Mouse (Mus musculus) adrenal gland, adult 2 months (tissue): ENCODE results near the gene Fads6. TPM values are rescaled to one million over a fixed set of nuclear protein-coding genes. Genes with fewer than 3 reads are reported as not detected.
A peak's percentile ranks its signal among the peaks of the same experiment; 100 is the strongest.

Experiments used
- DNase-seq: peaks from one replicate; pipeline ENCODE4 v3.0.0; 2021
- long read RNA-seq: library from polyadenylated mRNA; stranded (forward); transcript quantifications from one replicate; pipeline ENCODE4 v2.0.0, GENCODE M21; 2021
- polyA plus RNA-seq: library from polyadenylated mRNA; depleted of rRNA; stranded (reverse); fragments of >200 nt; gene quantifications from 2 replicates; pipeline ENCODE4 v1.2.3, GENCODE M21; 2012; rRNA removed
- total RNA-seq, 2 experiments: library from RNA; stranded (reverse); gene quantifications; 2 replicates each; pipeline ENCODE4 v1.2.3; 2021

The Fads6 gene
- total RNA-seq (10 to 100 TPM; 56.7 to 76.5 TPM), polyA plus RNA-seq (87.7 and 93.1 TPM in 2 replicates)
- long read RNA-seq, full-length matches to known transcripts, result 1 of 3 reads
- long read RNA-seq, partial matches to known transcripts, result 0 of 3 reads
- long read RNA-seq, other reads (novel, unspliced or antisense), result 2 of 3 reads

DNA sequence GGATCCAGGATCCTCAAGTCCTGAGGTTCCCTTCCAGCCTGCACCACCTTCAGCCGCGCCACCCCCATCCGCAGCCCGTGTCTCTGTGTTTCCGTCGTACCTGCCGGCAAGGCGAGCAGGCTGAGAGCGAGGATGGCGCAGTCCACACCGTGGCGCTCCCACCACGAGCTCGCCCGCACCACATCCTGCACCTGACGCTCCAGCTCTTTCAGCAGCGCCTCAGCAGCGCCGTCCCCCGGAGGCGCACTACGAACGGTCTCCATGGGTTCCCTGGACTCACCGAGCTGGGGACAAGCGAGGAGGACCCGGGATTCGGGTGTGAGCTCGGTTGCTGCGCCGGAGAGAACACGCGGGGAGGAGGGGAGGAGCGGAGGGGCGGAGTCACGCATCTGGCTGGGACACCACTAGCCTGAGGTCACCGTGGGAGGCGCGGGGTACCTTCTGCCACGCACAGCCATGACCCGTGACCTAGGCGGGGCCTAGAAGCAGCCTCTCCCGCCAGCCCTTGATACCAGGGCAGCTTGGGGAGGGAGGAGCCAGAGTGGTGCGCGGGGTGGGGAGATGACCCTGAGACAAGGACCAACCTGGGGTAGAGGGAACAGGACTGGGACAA is at the start of gene Fads6:
Fads6 (minus strand) TSS at position 450 of the 613 bp plus-strand sequence.
- DNase-seq, result peak; percentile 93

DNA sequence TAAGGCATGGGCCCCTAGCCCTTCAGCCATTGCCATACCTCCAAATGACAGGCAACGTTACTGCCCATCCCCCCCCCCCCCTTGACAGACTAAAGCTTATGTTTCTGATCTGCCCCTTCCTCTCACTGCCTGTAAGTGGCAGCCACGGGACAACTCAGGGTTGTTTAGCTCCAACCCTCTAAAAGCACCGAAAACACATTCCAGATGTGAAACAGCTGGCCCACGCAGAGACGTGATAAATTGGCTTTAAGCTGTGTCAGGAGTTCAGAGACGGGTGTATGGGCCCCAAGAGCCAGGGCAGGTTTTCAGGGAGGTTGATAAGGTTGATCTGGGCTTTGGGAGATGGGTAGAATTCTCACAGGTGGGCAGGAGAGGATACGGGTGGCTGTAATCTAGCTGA is 48.1 kb upstream of the Fads6 start:
- DNase-seq, result no peak

DNA sequence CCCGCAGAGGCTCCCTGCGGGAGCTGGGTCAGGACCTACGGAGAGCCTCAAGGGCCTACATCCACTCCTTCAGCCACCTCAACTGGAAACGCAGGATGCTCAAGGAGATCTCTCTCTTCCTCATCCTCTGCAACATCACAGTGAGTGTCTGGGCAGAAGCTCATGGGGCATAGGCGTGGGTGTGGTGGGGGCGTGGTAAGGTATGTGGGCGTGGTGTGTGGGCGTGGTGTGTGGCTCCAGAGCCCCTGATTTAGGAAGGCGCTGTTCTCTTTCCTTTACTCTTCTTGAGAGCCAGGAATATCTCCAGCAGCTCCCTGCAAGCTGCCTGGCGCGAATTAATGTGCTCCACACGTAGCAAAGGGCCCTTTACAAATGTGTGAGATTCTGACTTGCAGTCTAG is 47.5 kb upstream of the Fads6 start:
- no peak for DNase-seq

- DNase-seq, result no peak
Measured at GRCm38 (mm10) chr11:115341866-115342265, 44.4 kb upstream of the Fads6 start.

DNA sequence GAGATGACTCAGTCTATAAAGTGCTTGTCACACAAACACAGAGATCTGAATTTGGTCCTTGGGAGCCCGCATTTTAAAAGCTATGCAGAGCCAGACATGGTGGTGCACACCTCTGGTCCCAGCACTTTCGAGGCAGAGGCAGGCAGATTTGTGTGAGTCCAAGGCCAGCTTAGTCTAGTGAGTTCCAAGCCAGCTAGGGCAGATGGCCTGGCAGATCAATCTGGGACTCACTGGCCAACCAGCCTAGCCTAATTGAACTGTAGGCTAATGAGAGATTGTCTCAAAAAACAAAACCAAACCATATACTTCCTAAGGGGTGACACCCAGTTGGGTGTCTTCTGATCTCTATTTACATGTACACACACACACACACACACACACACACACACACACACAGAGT is 43.8 kb upstream of the Fads6 start:
- DNase-seq, result no peak

DNA sequence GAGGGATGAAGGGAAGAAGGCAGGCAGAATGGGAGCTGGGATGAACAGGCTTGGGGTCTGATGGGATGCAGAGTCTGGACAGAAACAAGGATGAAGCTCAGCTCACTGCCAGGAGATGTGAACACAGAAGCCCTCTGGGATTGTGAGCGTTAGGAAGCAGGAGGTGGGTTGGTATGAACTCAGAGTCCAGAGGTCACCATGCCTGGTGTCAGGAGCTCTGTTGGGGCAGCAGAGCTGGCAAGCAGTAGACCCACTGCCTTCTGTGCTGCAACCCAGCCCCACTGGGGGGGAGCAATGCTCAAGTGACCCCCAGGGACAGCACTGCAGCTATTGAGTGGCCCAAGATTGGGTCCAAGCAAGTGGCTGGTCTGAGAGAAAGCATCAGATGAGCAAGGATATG is 40.4 kb upstream of the Fads6 start:
- no peak for DNase-seq

DNA sequence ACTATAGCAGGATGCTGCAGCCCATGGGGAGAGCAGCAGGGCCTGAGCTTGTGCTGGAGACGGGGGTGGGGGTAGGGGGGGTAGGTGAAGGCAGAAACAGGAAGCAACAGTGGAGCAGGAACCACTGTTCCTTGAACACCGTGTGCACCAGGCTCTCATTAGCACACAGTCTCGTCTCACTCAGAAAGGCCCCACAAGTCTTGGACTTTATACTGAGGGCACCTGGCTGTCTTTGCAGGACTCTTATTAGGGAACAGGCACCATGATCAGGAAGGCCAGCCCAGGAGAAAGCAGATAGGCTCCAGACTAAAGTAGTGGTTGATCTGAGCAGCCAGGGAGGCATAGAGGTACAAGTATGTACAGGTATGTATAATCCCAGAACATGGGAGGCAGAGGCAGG is 39.9 kb upstream of the Fads6 start:
- no peak for DNase-seq

- no peak for DNase-seq
Measured at GRCm38 (mm10) chr11:115336115-115336514, 38.7 kb upstream of the Fads6 start.

DNA sequence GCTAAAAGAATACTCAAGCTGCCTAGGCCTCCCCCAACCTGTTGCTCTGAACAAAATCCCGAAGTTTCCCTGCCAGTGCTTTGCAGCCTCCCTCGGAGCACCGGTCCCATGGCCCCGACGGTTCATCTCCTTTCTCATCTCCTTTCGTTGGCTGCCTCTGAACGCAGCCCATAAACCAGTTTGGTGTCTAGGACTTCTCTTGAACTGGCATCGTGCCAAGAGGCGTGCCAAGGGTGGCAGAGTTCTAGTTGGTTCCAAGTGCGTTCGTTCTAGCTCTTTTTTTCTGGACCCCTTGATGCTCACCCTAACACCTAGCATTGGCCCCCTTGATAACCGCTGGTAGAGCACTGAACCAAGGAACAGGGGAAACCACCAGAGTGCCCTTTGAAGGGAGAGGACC is 37.8 kb upstream of the Fads6 start:
- no peak for DNase-seq

DNA sequence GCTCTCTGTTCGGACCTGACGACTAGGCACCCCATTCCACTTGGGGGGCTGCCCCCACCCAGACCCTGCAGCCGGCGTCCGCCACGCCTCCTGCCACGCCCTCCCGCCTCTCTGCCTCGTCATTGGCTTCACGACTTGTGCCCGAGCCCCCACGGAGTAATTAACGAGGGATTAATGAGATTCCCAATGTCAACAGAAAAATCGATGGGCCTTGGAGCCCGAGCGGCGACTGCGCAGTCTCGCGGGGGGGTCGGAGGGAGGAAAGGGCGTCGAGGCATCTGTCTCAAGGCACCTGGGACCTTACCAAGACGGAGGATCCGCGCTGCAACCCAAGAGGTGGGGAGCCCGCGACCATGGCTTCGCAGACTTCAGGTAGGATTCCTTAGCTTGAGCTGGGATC is 37.1 kb upstream of the Fads6 start, which contains the start of gene Otop3:
Otop3 (plus strand) TSS at position 201 of the 400 bp plus-strand sequence.
- no peak for DNase-seq

- no peak for DNase-seq
Measured at GRCm38 (mm10) chr11:115329339-115329738, 31.9 kb upstream of the Fads6 start.

DNA sequence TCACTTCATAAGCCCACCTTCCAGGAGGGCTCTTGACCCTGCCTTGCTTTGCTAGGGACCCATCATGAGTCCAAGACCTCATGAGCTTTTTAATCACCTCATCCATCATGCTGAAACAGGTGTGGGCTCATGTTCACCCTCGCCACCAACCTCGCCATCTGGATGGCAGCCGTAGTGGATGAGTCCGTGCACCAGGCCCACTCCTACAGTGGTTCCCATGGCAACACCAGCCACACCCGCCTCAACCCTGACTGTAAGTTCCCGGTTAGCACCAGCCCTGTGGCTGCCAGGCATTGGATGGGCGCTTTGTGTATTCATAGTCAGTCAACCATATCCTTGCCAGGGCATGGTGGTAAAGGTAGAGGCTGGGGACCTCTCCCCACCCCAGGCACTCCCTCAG is 29.3 kb upstream of the Fads6 start:
- DNase-seq, result no peak

DNA sequence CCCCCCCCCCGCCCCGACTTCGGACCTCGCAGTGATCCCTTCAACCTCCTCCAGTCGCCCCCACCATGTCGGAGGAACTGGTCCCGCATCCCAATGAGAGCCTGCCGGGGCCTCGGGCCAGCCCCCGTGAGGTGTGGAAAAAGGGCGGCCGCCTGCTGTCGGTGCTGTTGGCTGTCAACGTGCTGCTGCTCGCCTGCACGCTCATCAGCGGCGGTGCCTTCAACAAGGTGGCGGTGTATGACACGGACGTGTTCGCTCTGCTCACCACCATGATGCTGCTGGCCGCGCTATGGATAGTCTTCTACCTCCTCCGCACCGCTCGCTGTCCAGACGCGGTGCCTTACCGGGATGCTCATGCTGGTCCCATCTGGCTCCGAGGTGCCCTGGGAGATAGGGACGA is 25.9 kb upstream of the Fads6 start:
- DNase-seq, result no peak

DNA sequence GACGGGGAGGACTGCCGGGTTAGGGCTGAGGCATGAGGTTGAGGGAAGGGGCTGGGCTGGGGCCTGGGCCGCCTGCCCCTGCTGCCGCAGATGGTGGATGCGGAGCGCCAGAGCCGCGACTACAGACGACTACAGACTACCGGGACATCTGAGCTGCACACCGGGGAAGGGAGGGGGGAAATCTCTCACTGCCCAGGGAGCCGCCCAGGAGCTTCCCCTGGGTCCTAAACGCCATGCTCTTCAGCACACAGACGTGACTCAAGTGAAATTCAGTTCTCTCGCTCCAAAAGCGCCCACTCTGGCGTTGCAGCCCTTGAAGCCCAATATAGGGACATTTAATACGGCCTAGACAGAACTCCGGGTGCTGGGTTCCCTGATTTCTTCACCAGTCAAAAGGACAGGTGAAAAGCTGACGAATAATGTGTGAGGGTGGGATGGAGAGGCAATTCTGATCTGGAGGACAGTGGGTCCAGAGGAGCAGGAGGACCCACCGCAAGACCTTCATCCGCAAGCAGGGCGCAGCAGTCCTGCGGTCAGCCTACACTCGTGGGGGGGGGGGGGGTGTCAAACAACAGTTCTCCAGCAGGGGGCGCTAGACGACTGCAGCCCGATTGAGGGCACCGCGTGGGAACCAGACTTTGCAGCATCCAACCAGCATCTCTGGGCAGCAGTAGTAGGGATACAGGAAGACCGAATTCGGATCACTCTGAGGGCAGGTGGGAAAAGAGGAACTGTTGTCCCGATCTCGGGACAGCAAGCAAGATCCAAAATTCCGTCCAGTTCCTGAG is 24.6 kb upstream of the Fads6 start, which contains the start of gene Ush1g:
Ush1g (minus strand) TSS at position 136 of the 788 bp plus-strand sequence.
- DNase-seq, result peak; percentile 63

- no peak for DNase-seq
Measured at GRCm38 (mm10) chr11:115319704-115320383, 22.4 kb upstream of the Fads6 start.

DNA sequence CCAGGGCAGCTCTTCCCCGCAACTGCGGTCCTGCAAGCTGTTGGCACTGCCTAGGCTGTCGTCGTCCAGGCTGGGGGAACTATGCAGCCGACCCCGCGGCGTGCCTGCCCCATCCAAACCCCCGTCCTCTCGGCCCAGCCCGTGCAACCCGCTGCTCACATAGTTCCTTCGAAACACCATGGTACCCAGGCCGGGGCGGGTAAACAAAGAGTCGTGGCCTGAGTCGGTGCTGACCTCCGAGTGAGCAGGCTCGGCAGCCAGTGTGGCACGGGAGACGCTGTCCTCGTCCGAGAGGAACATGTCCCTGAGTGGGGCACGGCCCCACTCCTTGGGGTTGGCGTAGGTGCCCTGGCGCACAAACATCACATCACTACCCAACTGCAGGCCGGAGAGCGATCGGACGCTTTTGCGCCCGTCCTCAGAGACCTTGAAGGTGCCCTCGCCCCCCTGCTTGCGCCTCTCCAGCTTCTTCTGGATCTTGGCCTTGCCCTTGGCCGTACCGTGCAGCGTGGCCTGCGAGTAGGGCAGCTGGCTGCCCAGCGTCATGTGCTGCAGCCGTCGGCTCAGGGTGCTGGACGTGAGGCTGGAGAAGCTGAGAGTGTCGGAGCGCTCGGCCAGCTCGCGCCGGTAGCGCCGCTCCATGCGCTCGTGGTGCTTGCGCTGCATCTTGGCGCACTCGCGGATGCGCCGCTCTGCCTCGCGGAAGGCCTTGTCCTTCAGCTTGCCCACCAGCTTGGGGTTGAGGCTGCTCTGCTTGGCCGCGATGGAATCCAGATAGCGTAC is 21.0 kb upstream of the Fads6 start:
- peak; percentile 32 for DNase-seq

DNA sequence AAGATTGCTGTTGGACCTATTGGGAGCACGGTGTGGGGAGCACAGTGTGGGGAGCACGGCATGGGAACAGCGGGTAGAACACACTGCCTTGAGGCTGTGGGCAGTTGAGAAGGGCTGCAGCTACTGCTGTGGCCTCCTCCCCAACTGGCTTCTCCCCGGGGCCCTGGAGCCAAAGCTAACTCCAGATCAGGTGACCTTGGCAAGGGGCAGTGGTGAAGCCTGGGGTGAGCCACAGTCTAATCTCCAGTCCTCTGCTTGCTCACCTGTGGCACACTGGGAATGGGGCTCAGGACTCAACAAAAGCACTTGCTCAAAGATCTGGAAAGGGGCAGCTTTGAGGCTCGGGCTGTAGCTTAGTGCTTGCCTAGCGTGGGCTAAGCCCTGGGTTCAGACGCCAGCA is 19.7 kb upstream of the Fads6 start:
- DNase-seq, result peak; percentile 12

GRCm38 (mm10) chr11:115314249-115314648 is 16.8 kb upstream of the Fads6 start:
- DNase-seq, result peak; percentile 34

- DNase-seq, result no peak
Measured at GRCm38 (mm10) chr11:115308781-115309180, 11.3 kb upstream of the Fads6 start.

DNA sequence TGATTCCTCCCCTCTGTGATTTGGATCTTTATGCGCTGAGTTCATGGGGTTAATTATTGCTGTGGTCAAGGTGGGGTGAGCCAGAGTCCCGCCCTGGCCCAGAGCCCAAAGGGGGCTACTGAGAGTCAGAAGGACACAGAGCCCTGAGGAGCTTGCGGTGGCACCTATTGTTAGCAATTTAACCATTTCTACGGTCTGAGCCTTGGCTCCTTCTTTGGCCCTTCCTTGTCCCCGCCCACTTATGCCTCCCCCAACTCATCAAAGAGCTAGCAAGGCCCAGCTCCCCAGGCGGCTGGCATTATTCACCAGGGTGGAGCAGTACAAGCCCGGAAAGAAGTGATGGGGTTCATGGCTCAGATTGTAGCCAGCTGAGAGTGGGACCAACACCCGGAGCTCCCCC is 9.4 kb upstream of the Fads6 start, which contains the start of gene Otop2:
Otop2 (plus strand) TSS at position 301 of the 400 bp plus-strand sequence.
- DNase-seq, result no peak

DNA sequence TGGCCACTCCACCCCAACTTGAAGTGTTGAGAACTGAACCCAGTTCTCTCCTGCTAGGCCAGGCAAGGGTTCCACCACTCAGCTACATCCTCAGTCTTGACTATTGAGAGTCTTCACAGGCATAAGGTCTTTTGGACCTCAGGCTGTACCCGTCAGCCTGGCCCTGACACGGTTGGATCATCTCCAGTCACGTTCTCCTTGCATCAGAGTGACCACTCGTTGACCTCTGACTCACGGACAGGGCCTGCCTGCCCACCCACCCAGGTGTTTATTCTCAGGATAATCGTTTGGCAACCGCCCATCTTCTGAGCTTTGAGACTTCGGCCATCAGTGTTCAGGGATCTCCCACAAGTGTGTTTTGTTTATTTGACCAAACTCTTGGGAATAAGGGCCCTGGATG is 5.7 kb upstream of the Fads6 start:
- peak; percentile 64 for DNase-seq

GRCm38 (mm10) chr11:115301351-115301750 is 3.9 kb upstream of the Fads6 start:
- no peak for DNase-seq
